Mouse (Mus musculus): ENCODE measurements around the gene Fbxl2.
A peak's percentile ranks its signal among the peaks of the same experiment; 100 is the strongest.

Fbxl2 gene

GRCm38 (mm10) chr9:113974945-113975344, 71.0 kb downstream of the Fbxl2 start:
- no peak for DNase-seq (ENCODE audit: low read depth, low spot score)

GRCm38 (mm10) chr9:113973857-113974256, 72.1 kb downstream of the Fbxl2 start:
- DNase-seq (ENCODE audit: low read depth, low spot score): no peak

- no peak for DNase-seq (ENCODE audit: low read depth, low spot score)
Measured at GRCm38 (mm10) chr9:113971615-113972014, 74.4 kb downstream of the Fbxl2 start.

- DNase-seq (ENCODE audit: low read depth, low spot score): no peak
Measured at GRCm38 (mm10) chr9:113970041-113970440, 76.0 kb downstream of the Fbxl2 start.

- DNase-seq (ENCODE audit: low read depth, low spot score): no peak
Measured at GRCm38 (mm10) chr9:113969399-113969798, 76.6 kb downstream of the Fbxl2 start.

GRCm38 (mm10) chr9:113968967-113969366, 77.0 kb downstream of the Fbxl2 start:
- no peak for DNase-seq (ENCODE audit: low read depth, low spot score)

GRCm38 (mm10) chr9:113966838-113967237, 79.2 kb downstream of the Fbxl2 start:
- no peak for DNase-seq (ENCODE audit: low read depth, low spot score)

GRCm38 (mm10) chr9:113964415-113964814, 81.6 kb downstream of the Fbxl2 start:
- no peak for DNase-seq (ENCODE audit: low read depth, low spot score)

GRCm38 (mm10) chr9:113963718-113964117, 82.3 kb downstream of the Fbxl2 start:
- no peak for DNase-seq (ENCODE audit: low read depth, low spot score)

GRCm38 (mm10) chr9:113957777-113958176, 88.2 kb downstream of the Fbxl2 start:
- DNase-seq (ENCODE audit: low read depth, low spot score): no peak

GRCm38 (mm10) chr9:113947216-113947615, 98.8 kb downstream of the Fbxl2 start:
- DNase-seq (ENCODE audit: low read depth, low spot score): no peak

- DNase-seq (ENCODE audit: low read depth, low spot score): no peak
Measured at GRCm38 (mm10) chr9:113943372-113943771, 102.6 kb downstream of the Fbxl2 start.

GRCm38 (mm10) chr9:113941103-113941805, 104.7 kb downstream of the Fbxl2 start:
- no peak for DNase-seq (ENCODE audit: low read depth, low spot score)

GRCm38 (mm10) chr9:113939063-113939850, 106.7 kb downstream of the Fbxl2 start:
- DNase-seq (ENCODE audit: low read depth, low spot score): no peak

GRCm38 (mm10) chr9:113935638-113936037, 110.4 kb downstream of the Fbxl2 start:
- no peak for DNase-seq (ENCODE audit: low read depth, low spot score)

- no peak for DNase-seq (ENCODE audit: low read depth, low spot score)
Measured at GRCm38 (mm10) chr9:113932501-113932900, 113.5 kb downstream of the Fbxl2 start.

GRCm38 (mm10) chr9:113932100-113932470, 113.9 kb downstream of the Fbxl2 start:
- DNase-seq (ENCODE audit: low read depth, low spot score): no peak

GRCm38 (mm10) chr9:113931375-113932099, 114.5 kb downstream of the Fbxl2 start:
- DNase-seq (ENCODE audit: low read depth, low spot score): peak; percentile 32

- peak; percentile 97 for DNase-seq (ENCODE audit: low read depth, low spot score)
Measured at GRCm38 (mm10) chr9:113930534-113931374, 115.2 kb downstream of the Fbxl2 start, which contains the start of gene Ubp1. Gene Ubp1, plus strand, starts transcription at chr9:113930934.

- DNase-seq (ENCODE audit: low read depth, low spot score): no peak
Measured at GRCm38 (mm10) chr9:113929676-113930075, 116.3 kb downstream of the Fbxl2 start.

GRCm38 (mm10) chr9:113928591-113928990, 117.4 kb downstream of the Fbxl2 start:
- DNase-seq (ENCODE audit: low read depth, low spot score): no peak

Data from CD4-positive, CD25-positive, alpha-beta regulatory T cell, adult 2 months (primary cell).